Mouse (Mus musculus) CD4-positive helper T cell, adult 2 months (primary cell): Measurements from ENCODE around the gene Nhp2.
"Not testable (repeated sequence)": the region's sequence is repeated elsewhere in the genome, so short reads cannot be mapped to it uniquely, and the experiment has no call there.

ENCODE experiments used
- DNase-seq: peaks from one replicate; pipeline ENCODE4 v3.0.0-alpha.2; 2012; ENCODE audit warnings: low read depth, missing footprints, low spot score

The Nhp2 gene

DNA sequence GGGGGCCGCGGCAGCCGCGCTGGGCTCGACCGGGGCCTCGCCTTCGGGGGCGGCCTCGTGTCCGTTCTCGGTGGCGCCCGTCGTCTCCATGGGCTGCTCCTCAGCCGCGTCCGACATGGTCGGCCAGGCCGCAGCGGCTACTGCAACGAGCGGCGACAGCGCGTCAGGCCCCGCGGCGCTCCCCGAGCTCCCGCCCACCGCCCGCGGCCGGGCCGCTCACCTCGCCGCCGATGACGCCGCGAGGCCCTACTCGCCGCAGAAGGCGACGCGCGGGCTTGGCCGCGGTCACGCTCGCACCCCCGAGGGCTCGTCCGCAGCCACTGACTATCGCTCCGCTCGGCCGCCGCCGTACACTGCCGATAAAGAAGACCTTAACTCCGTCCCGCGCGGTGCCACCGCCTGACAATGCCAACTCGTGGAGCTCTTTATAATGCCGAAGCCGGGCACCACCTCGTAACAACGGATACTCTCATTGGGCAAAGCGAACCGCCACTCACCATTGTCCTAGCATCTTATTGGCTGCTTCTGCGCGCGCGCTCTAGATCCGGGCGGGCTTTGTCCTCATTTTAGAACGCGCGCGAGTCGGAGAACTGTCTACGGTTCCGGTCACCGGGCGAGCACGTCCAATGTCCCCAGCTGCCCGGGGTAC, 13.0 kb upstream of the Nhp2 start, which contains the start of gene Hnrnpab:
Hnrnpab (minus strand) TSS at position 401 of the 649 bp plus-strand sequence.
- peak; percentile 97 for DNase-seq

DNA sequence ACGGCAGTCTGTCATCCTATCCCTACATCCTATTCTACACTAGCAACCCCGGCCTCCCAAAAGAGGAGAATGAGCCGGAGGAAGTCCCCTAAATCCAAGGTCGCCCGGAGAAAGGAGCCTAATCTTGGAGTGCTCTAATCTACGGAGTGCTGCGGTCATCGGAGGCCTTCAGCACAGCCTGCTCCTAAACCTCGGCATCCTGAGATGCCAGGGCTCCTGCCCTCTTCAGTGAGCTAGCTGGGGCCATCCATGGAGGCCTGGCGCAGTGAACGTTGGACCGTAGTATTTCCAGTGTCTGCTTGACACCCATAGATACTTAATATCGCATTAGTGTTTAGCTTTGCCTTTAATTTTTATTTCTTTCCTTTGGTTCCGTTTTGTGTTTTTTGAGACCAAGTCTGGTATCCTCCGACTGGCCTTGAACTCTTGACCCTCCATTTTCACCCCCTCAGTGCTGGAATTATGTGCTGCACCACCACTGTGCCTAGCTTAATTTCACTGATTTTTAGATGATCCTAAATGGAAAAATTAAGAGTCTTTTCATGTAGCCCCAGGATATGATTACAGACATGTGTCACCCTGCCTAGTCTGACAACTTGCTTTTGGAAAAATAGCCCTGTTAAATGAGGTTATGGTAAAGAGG, 12.3 kb upstream of the Nhp2 start:
- no peak for DNase-seq

DNA sequence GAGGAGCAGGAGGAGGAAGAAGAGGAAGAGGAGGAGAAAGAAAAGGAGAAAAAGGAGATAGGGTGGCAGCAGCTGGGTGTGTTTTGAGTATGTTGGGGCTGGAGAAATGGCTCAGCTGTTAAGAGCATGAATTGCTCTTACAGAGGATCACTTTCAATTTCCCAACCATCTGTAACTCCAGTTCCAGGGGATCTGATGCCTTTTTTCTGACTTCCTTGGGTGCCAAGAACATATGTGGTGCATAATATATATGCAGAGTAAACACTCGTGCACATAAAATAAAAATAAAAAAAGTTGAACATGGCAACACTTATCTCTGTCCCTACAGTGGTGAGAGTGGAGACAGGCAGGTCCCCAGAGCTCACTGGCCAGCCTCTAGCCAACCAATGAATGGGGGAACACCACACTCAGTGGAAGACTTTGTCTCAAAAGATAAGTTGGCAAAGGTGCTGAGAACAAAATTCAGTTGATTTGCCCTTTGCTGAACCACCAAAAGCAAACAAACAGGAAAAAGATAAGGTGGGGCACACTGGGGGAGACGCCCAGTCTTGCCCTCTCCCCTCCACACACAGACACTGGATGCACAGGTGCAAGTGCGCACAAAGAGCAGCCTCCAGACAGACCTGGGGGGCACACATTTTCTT, 10.1 kb upstream of the Nhp2 start:
- no peak for DNase-seq

DNA sequence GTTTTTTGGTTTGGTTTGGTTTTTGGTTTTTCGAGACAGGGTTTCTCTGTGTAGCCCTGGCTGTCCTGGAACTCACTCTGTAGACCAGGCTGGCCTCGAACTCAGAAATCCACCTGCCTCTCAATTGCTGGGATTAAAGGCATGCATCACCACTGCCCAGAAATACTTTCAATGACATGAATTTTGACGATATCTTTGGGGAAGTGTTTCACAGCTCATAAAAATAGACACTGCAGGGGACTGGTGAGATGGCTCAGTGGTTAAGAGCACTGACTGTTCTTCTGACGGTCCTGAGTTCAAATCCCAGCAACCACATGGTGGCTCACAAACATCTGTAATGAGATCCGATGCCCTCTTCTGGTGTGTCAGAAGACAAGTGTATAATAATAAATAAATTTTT, 9.6 kb upstream of the Nhp2 start:
- not testable (repeated sequence) for DNase-seq

DNA sequence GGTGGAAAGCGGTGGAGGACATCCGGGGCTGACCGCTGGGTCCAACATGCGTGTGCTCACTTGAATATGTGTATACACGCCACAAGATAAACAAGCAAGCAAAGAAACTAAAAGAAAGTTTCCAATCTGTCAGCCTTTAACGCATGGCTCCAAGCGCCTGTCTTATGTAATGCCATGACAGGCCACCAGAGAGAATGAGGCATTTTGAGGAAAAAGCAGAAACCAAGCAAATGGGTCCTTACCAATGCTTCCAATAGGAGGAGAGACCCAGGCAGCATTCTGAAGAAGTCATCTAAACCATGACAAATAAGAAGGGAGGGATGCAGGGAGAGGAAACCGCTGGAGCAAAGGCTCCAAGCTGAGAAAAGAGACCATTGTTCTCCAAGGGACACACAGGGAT, 5.3 kb upstream of the Nhp2 start:
- DNase-seq = no peak

DNA sequence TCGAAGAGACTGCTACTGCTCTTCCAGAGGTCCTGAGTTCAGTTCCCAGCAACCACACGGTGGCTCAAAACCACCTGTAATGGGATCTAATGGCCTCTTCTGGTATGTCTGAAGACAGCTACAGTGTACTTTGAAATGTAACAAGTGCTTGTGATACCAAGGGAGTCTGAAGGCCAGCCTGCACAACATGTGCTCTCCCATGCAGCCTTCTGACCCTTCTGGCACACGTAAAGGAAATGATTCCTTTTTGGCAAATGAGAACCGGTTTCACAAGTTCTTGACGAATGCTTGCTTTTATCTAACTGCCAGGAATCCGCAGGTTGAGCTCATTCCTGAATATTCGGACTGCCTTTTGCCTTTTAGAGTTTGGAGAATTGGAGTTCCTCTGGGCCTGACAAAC, 4.4 kb upstream of the Nhp2 start:
- no peak for DNase-seq

DNA sequence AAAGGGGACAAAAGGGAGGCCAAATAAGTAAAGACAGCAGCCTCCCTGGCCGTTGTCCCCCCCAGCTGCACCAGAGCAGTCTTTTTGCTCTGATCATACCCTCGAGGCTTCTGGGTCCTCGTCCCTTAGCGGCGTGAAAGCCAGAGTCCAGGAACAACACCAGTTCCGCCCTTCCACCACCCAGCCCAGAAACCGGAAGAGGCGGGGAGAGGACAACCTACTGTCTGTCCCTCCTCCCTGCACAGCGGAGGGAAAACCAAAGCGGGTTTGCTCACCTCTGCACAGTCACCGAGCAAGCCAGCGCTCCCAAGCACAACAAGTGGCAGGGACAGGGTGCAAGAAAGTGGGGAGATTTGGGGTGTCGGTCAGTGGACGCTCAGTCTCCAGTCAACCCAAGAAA, 3.9 kb upstream of the Nhp2 start:
- DNase-seq = peak; percentile 79

DNA sequence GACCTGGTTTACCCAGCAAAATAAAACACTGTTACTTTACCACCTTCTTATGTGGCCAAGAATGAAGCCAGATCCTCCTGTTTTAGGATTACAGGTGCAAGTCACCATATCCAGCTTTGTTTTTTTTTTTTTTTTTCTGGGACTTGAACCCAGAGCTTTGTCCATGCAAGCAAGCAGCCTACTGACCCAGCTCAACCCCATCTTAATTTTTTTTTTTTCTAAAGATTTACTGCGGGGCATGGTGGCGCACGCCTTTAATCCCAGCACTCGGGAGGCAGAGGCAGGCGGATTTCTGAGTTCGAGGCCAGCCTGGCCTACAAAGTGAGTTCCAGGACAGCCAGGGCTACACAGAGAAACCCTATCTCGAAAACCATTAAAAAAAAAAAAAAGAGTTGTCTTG, 3.4 kb upstream of the Nhp2 start:
- not testable (repeated sequence) for DNase-seq

DNA sequence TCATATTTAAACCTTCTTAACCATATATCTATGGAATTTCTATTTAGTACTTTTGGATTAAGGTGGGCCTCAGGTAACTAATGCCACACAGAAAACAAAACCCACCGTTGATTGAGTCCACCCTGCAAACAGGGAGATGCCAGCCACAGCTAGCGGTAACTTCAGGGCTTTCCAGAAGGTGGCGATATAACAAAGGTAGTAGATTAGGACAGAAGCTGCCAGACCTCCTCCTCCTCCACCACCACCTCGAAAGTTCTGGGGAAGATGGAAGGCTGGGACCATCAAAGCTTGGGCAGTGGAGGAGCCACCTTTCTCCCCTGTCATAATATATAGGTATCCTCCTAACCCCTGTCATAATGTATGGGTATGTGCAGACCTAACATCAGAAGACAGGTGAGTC, 1.8 kb upstream of the Nhp2 start:
- DNase-seq = peak; percentile 76

DNA sequence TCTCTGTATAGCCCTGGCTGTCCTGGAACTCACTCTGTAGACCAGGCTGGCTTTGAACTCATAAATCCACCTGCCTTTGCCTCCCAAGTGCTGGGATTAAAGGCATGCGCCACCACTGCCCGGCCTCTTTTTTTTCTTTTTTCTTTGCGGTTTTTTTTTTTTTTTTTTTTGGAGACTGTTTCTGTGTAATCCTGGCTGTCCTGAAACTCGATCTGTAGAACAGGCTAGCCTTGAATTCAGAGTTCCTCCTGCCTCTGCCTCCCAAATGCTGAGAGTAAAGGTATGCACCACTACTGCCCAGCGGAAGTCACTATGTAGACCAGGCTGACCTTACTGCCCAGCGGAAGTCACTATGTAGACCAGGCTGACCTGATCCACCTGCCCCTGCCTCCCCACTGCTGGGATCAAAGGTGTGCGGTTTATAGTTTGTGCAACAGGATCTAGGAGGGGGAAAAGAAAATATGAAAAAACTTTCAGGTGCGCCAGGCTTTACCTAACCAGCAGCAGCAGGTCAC, 584 bp upstream of the Nhp2 start:
- no peak for DNase-seq

DNA sequence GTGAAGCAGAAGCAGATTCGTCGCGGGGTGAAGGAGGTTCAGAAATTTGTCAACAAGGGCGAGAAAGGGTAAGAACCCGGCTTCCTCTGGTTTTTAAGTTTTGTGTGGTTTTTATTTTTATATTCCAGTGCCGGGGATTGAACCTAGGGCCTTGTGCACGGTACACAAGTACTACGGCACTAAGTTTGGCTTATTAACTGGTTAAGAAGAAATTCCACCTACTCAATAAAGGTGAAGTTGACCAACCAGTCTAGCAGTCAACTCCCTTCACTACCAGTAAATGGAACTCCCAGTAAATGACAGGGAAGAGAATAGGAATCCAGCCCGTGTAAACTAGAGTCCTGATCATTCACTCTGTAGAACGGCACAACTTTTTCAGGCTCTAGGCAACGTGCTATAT, 549 bp downstream of the Nhp2 start:
- DNase-seq = no peak

DNA sequence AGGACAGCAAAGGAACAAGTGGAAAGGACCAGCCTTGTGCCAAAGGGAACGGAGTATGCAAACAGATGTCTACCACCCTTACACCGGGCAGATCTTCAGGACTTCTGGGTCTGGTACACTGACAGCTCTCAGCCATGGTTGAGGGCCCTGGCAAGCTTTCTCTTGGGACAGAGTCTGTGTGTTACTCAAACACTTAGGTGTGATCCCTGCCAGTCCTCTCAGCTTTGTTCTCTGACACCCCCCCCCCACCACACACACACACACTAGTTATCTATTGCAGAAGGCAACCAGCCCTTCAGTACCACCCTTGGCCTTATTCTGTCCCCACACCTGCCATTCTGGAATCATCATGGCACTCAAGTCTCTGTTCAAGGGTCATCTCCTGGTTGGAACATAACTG, 2.2 kb downstream of the Nhp2 start:
- no peak for DNase-seq

DNA sequence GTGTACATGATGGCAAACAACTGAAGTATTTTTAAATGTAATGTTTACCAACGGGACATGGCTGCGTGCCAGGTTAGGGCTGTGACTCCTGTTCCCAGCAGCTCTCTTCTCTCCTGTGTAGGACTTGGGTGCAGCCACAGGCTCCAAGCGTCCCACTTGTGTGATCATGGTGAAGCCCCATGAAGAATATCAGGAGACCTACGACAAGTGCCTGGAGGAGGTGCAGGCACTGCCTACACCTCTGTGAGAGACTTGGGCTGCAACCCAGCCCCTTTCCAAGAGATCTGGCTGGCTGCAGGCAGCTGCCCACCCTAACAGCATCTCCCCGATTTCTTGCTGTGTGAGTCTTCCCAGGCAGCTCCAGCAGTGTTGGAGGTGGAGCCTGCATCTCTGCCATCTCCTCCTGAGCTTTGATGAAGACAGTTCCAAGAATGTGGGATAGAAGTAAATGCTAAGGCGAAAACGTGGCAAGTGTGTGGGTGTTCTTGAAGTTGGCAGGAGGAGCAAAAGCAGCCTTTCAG, 3.5 kb downstream of the Nhp2 start:
- DNase-seq = no peak

DNA sequence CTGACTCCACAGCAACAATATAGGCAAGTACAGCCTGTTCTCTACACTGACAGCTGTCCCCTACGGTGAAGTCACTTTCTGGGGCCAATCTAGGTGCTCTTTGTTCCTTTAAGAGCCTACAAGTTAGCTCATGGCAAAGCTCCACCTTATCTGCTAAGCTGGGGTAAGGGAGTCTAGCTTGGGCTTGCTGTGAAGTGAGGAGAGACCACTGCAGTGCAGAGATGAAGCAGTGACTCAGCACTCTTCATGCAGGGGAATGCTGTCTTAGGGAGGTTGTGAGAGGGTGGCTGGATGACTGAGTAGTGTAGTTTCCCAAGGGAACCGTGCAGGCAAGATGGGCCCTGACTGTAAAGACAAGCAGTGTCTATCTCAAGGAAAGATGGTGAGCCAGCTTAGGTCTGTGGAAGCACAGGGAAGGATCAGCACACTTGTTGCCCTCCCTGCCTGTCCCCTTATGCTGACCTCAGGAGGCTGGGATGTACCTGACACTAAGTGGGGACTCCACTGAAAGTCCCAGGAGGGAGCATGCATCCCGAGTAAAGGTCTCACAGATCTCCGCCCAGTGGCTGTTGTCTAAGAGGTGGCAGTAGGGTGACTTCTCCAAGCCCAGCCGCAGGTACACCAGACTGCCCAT, 5.8 kb downstream of the Nhp2 start:
- DNase-seq = no peak

DNA sequence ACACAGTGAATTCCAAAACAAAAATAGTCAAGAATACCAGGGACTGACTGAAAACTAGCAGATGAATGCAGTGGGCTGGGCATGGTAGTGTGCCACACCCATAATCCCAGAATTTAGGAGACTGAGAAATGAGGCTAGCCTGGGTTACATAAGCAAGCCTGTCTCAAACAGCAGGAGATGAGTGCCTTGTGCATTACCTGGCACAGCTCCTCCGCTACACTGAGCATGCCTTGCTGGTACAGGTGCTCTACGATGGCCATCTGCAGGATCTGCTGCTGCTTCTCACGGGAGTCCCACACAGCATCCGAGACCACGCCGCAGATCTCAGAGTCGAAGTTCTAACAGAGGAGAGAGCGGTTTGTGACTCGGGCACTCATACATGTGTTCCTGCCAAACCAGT, 7.9 kb downstream of the Nhp2 start:
- DNase-seq = no peak

DNA sequence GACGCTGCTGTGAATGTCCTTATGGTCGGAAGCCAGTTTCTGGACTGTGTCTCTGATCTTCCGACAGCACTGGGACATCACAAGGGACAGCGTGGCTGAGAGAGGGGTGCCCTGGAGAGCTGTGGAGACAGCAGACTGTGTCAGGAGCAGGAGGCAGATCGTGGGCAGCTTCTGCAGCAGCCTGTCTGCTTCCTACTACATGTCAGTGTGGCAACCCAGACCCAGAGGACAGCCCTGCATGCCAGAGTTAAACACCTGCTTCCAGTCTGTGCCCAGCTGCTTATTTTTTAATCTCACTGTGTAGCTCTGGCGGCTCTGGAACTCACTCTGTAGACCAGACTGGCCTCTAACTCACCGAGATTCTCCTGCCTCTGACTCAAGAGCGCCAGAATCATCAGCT, 8.4 kb downstream of the Nhp2 start:
- DNase-seq = no peak

DNA sequence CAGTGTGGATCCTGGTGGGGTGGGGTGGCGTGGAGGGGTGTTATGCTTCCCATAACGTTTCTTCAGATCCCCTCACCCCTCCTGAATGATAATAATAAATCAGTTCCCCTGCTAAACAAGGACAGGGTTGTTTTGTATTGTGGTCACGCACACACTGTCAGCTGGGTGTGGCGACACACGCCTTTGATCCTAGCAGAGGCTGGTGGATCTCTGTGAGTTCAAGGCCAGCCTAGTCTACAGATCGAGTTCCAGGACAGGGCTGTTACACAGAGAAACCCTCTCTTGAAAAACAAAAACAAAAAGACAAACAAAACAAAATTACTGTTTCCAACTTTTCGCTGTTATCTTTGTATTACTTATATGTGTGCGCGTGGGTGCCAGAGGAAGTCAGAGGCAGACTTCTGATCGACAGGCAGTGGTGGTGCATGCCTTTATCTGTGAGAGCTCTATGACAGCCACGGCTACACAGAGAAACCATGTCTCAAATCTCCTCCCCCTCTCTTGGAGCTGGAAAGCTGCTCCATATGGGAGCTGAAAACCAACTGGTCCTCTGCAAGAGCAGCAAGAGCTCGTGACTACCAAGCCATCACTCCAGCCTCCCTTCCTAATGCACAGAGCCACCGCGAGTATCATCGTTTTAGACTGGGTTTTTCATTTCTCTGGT, 10.2 kb downstream of the Nhp2 start:
- DNase-seq = peak; percentile 26

DNA sequence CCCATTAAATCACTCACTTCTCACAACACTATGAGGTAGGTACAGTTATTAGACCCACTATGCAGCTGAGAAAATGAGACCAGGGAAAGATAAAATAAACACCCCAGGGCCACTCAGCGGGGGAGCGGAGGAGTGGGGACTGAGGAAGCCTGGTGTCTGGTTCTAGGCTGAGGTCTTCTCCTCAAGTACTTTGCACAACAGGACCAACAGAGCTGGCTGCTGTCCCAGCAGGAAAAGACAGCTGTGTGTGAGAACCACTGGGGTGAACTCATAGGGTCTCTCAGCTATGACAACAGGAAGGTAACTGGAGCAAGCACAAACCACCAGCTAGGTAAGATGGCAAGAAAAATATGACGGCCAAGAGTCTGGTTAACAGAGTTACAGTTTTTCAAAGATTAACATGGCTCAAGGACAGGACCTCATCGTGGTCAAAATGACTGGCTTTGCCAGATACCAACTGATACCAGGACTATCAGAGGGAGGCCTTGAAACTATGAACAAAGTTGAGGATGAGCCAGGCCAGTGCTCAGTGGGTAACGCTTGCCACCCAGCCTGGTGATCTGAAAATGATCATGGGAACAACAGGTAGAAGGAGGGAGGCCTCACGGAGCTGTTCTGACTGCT, 12.7 kb downstream of the Nhp2 start:
- DNase-seq = no peak

DNA sequence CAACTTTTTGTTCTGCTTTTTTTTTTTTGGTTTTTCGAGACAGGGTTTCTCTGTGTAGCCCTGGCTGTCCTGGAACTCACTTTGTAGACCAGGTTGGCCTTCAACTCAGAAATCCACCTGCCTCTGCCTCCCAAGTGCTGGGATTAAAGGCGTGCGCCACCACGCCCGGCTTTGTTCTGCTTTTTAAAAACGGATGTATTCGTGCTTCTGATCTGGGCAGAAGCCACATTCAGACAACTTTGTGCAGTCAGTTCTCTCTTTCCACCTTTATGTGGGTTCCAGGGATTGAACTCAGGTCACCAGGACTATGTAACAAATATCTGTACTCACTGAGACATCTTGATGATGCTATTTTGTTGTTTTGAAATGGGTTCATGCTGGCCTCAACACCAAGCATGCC, 13.7 kb downstream of the Nhp2 start:
- not testable (repeated sequence) for DNase-seq

DNA sequence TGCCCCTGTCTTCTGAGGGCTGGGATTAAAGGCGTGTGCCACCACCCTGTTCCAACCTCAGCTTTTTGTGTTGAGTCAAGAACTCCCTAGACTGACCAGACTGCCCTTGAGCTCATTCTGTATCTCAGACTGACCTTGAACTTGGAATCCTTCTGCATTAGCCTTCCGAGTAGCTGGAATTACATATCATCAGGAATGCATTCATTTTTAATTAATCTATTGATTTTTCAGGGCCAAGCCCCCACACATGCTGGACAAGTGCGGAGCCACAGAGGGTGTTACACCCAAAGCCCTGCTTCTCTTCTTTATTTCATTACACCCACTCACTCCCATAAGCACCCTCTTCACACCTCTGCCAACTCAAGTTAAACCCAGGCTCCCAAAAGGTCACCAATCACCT, 14.2 kb downstream of the Nhp2 start:
- DNase-seq = no peak

DNA sequence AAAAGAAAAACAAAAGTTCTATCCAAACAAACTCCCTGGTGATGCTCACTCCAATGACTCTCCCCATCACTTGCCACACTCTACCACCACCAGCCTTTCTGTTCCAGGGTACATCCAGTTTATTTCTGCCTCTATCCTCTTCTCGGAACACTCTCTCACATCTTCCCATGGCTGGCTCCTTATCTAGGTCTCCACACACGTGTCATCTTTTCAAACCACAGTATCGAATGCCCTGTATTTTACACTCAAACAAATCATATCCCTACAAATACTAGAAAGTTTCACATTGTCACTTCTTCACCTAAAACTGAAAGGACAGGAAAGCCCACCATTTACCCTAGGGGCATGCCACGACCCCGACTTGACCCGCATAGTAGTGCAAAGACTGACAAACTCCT, 15.6 kb downstream of the Nhp2 start:
- no peak for DNase-seq
